Mouse (Mus musculus) ES-E14 (cell line): ENCODE measurements around the gene Slc18b1. TPM values are rescaled to one million over a fixed set of nuclear protein-coding genes. Genes with fewer than 3 reads are reported as not detected.

ENCODE experiments used
- DNase-seq: peaks from one replicate; pipeline ENCODE4 v3.0.0-alpha.2; 2013; ENCODE audit warnings: low read depth, low spot score
- H3K27ac ChIP-seq: 2 replicates; pipeline ENCODE4 v1.5.1; 2012; ENCODE audit warnings: low read depth, mild to moderate bottlenecking, low read length, moderate library complexity, mixed read lengths; ENCODE audit not compliant: poor library complexity, insufficient read depth, severe bottlenecking
- H3K36me3 ChIP-seq: 2 replicates; pipeline ENCODE4 v1.6.1; 2012; ENCODE audit warnings: mild to moderate bottlenecking, low read length, moderate library complexity, mixed read lengths; ENCODE audit not compliant: control insufficient read depth, poor library complexity, insufficient read depth, severe bottlenecking
- H3K4me1 ChIP-seq, 2 experiments: fragments of 150-350 bp in 1 of 2; sonication (generic) in 1 of 2; 2 replicates each; pipeline ENCODE4 v1.6.1; 2012; ENCODE audit warnings: low read length in 2 of 2, mild to moderate bottlenecking in 1 of 2, mixed read lengths in 1 of 2; ENCODE audit not compliant: control insufficient read depth in 2 of 2, insufficient read depth in 2 of 2, poor library complexity in 1 of 2
- H3K4me3 ChIP-seq, 2 experiments: fragments of 150-350 bp in 1 of 2; sonication (generic) in 1 of 2; 2 replicates each; pipeline ENCODE4 v1.5.1; 2012; ENCODE audit warnings: low read length in 2 of 2, low read depth in 1 of 2, mild to moderate bottlenecking in 1 of 2, mixed read lengths in 1 of 2; ENCODE audit not compliant: insufficient read depth in 1 of 2, poor library complexity in 1 of 2, severe bottlenecking in 1 of 2
- H3K9ac ChIP-seq: 2 replicates; pipeline ENCODE4 v1.6.1; 2012; ENCODE audit warnings: low read depth, mild to moderate bottlenecking, low read length, mixed read lengths; ENCODE audit not compliant: poor library complexity, insufficient read depth, severe bottlenecking
- H3K9me3 ChIP-seq: fragments of 150-350 bp; sonication (generic); 2 replicates; pipeline ENCODE4 v1.6.1; 2012; ENCODE audit warnings: low read depth, mild to moderate bottlenecking, low read length; ENCODE audit not compliant: control insufficient read depth, insufficient read depth
- CHD2 ChIP-seq: IDR thresholded peaks from 2 replicates; pipeline ENCODE4 v1.6.1; 2014; ENCODE audit warnings: mild to moderate bottlenecking, low read depth, low read length, inconsistent platforms
- HCFC1 ChIP-seq: IDR thresholded peaks from 2 replicates; pipeline ENCODE4 v1.6.1; 2012; ENCODE audit warnings: low read length, inconsistent platforms, borderline replicate concordance; ENCODE audit not compliant: insufficient read depth
- MAFK ChIP-seq: IDR thresholded peaks from 2 replicates; pipeline ENCODE4 v1.6.1; 2014; ENCODE audit warnings: mild to moderate bottlenecking, low read depth, low read length, inconsistent platforms; ENCODE audit not compliant: insufficient read depth
- ZC3H11A ChIP-seq: IDR thresholded peaks from 2 replicates; pipeline ENCODE4 v1.6.1; 2012; ENCODE audit warnings: low read depth, mild to moderate bottlenecking, inconsistent platforms, low read length, borderline replicate concordance
- ZNF384 ChIP-seq: IDR thresholded peaks from 2 replicates; pipeline ENCODE4 v1.6.1; 2012; ENCODE audit warnings: low read depth, low read length, inconsistent platforms
- in situ Hi-C, 2 experiments: fragments of 600-800 bp; cut with MboI; formaldehyde crosslinking; loops; one replicate each; pipeline ENCODE4 v1.15.1; 2025; ENCODE audit warnings: low sequenced_read_pairs in 2 of 2, inconsistent platforms in 1 of 2; ENCODE audit not compliant: unreplicated experiment in 2 of 2
- total RNA-seq: library from RNA; depleted of rRNA; stranded (reverse); fragments of 300-350 nt; gene quantifications from 2 replicates; pipeline ENCODE4 v1.2.3, GENCODE M21; 2012; rRNA removed

Gene Slc18b1
- total RNA-seq, 1 experiment, result 5.9 TPM

DNA sequence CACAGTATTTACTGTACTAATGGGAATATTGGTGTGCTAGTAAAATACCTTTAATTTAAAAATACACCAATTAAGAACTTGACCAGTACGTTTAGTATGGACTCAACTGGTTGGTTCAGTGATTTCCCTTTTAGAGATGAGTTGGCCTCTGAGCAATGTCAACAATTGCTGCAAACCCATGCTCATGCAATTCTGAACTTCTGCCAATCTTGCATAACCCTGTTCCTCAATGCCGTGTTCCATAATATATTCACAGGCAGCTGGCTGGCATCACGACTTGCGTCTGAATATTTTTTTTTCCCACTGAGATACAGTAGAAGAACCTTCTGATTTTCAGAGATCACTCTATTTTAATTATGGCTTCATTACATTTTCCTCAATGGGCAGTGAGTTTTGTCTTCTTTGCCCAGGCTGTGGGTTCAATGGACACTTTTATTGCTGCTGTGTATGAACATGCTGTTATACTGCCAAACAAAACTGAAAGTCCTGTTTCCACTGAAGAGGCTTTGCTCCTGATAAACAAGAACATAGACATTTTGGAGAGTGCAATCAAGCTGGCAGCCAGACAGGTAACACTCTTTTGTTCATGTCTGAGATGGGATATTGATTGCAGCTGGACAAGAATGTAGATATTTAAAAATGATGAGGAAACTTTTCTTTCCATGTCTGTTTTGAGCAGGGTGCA lies 54.6 kb downstream of the Slc18b1 start, which contains the start of gene Vnn3:
Vnn3 (plus strand) TSS at position 235 of the 685 bp plus-strand sequence.
- no peak within 1 kb of the TSS for H3K4me3 ChIP-seq

DNA sequence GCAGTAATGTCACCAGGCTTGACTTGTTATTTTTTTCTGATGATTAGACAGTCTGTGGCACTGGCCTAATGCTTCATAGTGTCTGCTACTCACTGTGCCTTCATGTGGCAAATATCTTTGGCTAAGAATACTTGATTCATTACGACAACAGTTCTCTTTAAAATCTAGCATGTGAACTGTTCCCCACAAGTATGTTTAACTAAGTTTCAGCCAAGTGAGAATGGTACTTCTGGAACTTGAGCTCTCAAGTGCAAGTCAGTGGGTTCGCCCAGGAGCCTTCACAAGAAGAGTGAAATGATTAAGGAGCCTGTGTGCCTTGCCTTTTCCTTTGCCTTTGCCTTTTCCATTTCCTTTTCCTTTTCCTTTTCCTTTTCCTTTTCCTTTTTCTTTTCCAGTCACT lies 55.3 kb downstream of the Slc18b1 start:
- Histone ChIP-seq H3K36me3 (no peaks in the 10 kb centered on the region), H3K9ac (no peak overlapping the region), H3K27ac (no peak overlapping the region), H3K4me3 (no peak overlapping the region), H3K9me3 (0 out of 2 replicates have a peak, but pooled peaks cover 2% of the 10 kb centered on the region), H3K4me1 (no peaks in the 10 kb centered on the region)
- TF ChIP-seq CHD2 (no peak), MAFK (no peak), ZC3H11A (no peak), HCFC1 (no peak), ZNF384 (no peak)
- no peak for DNase-seq
- in situ Hi-C loops, result no loop called here

More for the DNA sequence above, 54.6 kb downstream of the Slc18b1 start, which contains the start of gene Vnn3:
- 0 out of 2 replicates have a peak, but pooled peaks cover 2% of the 10 kb centered on the region for H3K9me3 ChIP-seq
- no peak within 1 kb of the TSS for H3K9ac ChIP-seq
- in situ Hi-C loops, result no loop called here
- no peaks in the 10 kb centered on the region for H3K4me1 ChIP-seq
- TF ChIP-seq CHD2, result no peak
- no peak for TF ChIP-seq ZC3H11A
- no peak for TF ChIP-seq ZNF384
- TF ChIP-seq MAFK, result no peak
- no peak for TF ChIP-seq HCFC1
- no peak for DNase-seq
- no peak within 1 kb of the TSS for H3K27ac ChIP-seq
- H3K36me3 ChIP-seq, result no peaks in the 10 kb centered on the region

DNA sequence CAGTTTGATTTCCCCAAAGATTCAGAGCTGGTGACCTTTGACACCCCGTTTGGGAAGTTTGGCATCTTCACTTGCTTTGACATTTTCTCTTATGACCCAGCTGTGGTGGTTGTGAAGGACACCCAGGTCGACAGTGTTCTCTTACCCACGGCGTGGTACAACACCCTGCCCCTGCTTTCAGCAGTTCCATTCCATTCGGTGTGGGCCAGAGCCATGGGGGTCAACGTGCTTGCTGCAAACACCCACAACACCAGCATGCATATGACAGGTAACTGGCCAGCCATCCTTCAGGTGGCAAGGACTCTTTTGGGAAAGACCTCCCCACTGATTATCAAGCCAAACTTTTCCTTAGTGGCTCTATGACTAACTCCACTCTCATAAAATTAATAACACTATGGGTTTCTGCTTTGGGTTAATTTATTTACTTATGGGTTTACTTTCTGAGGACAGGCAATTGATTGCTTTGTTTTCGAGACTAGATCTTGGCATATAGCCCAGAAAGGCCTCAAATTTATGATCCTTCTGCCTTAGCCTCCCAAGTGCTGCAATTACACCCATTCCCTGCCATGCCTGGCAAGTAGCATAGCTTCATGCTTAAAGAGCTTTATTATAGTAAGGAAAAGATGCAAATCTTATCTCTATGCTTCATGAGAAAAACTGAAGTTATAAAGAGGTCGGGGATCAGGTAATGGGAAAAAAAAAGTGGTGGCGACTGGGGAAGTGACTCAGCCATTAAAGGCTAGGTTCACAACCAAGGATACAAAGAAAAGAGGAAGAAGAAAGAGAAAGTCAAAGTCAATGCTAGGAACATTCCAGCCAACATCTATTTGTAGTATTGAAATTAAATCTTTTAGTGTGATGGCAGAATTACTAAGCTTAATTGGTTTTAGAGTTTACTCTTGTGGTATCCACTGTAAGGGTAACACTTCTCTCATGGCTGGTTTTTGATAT lies 67.9 kb downstream of the Slc18b1 start:
- Histone ChIP-seq H3K9ac (no peak overlapping the region), H3K27ac (no peak overlapping the region), H3K9me3 (peaks cover 15% of the 10 kb centered on the region; the same call in 1 of the 2 replicates), H3K36me3 (no peaks in the 10 kb centered on the region), H3K4me1 (no peaks in the 10 kb centered on the region), H3K4me3 (no peak overlapping the region)
- TF ChIP-seq HCFC1, result no peak
- TF ChIP-seq CHD2, result no peak
- TF ChIP-seq ZC3H11A, result no peak
- TF ChIP-seq ZNF384, result no peak
- no peak for DNase-seq
- in situ Hi-C loops, result no loop called here

Other genes with a start within 250 kb of the Slc18b1 start
- gene Rps12, start 9.7 kb upstream of the Slc18b1 start, total RNA-seq, result 3,853 and 4,411 TPM in 2 replicates
- not detected in 2 replicates for gene Vnn3, start 54.5 kb downstream of the Slc18b1 start, total RNA-seq
- 2.0 and 4.1 TPM in 2 replicates for gene Vnn1, start 97.7 kb downstream of the Slc18b1 start, total RNA-seq
- gene Taar1, start 123.4 kb downstream of the Slc18b1 start, total RNA-seq, result not detected in 2 replicates
- gene Taar2, start 141.6 kb downstream of the Slc18b1 start, total RNA-seq, result not detected in 2 replicates
- gene Taar3, start 152.6 kb downstream of the Slc18b1 start, total RNA-seq, result not detected in 2 replicates
- not detected in 2 replicates for gene Taar4, start 163.5 kb downstream of the Slc18b1 start, total RNA-seq
- not detected in 2 replicates for gene Taar5, start 173.7 kb downstream of the Slc18b1 start, total RNA-seq
- not detected in 2 replicates for gene Taar6, start 188.7 kb downstream of the Slc18b1 start, total RNA-seq
- gene Taar7a, start 196.5 kb downstream of the Slc18b1 start, total RNA-seq, result not detected in 2 replicates
- gene Taar7b, start 203.0 kb downstream of the Slc18b1 start, total RNA-seq, result not detected in 2 replicates
- gene Taar7d, start 230.2 kb downstream of the Slc18b1 start, total RNA-seq, result not detected in 2 replicates
- gene Taar7e, start 240.6 kb downstream of the Slc18b1 start, total RNA-seq, result not detected in 2 replicates